Mouse (Mus musculus) heart, postnatal 0 days (tissue): ENCODE data around the gene Spats2. TPM values are rescaled to one million over a fixed set of nuclear protein-coding genes. Genes with fewer than 3 reads are reported as not detected.
"Not testable (repeated sequence)": the region's sequence is repeated elsewhere in the genome, so short reads cannot be mapped to it uniquely, and the experiment has no call there.

Experiments
- ATAC-seq: fragments of 200-750 bp; cut with Nextera tagmentation; 2 replicates; pipeline ENCODE4 v1.8.0; 2017; ENCODE audit warnings: low read depth, moderate number of reproducible peaks, moderate library complexity; ENCODE audit not compliant: insufficient read depth
- DNase-seq: peaks from one replicate; pipeline ENCODE4 v3.0.0-alpha.2; 2016; ENCODE audit warnings: low spot score
- H3K27ac ChIP-seq: fragments of 300-500 bp; sonication (generic); 2 replicates; pipeline ENCODE4 v1.5.1; 2014; ENCODE audit warnings: low read depth, mild to moderate bottlenecking
- H3K27me3 ChIP-seq: fragments of 300-500 bp; sonication (generic); 2 replicates; pipeline ENCODE4 v1.6.1; 2014; ENCODE audit warnings: low read length, mixed read lengths; ENCODE audit not compliant: control insufficient read depth, insufficient read depth
- H3K36me3 ChIP-seq: fragments of 300-500 bp; sonication (generic); replicated peaks from 2 replicates; pipeline ENCODE4 v1.6.1; 2014; ENCODE audit warnings: low read length, mixed read lengths; ENCODE audit not compliant: control insufficient read depth, insufficient read depth
- H3K4me1 ChIP-seq: fragments of 300-500 bp; sonication (generic); 2 replicates; pipeline ENCODE4 v1.6.1; 2014; ENCODE audit warnings: antibody characterized with exemption; ENCODE audit not compliant: control insufficient read depth, insufficient read depth
- H3K4me2 ChIP-seq: fragments of 300-500 bp; sonication (generic); 2 replicates; pipeline ENCODE4 v1.6.1; 2014; ENCODE audit warnings: low read depth, mild to moderate bottlenecking, low read length, moderate library complexity
- H3K4me3 ChIP-seq: fragments of 300-500 bp; sonication (generic); 2 replicates; pipeline ENCODE4 v1.5.1; 2014; ENCODE audit warnings: low read depth, low read length
- H3K9ac ChIP-seq: fragments of 300-500 bp; sonication (generic); replicated peaks from 2 replicates; pipeline ENCODE4 v1.6.1; 2014; ENCODE audit warnings: low read depth, low read length, mixed read lengths
- H3K9me3 ChIP-seq: fragments of 300-500 bp; sonication (generic); replicated peaks from 2 replicates; pipeline ENCODE4 v1.6.1; 2016; ENCODE audit warnings: low read length; ENCODE audit not compliant: control insufficient read depth
- CTCF ChIP-seq: IDR thresholded peaks from 2 replicates; pipeline ENCODE4 v1.5.1; 2016; ENCODE audit warnings: antibody characterized with exemption, control low read depth, low read depth
- EP300 ChIP-seq: IDR thresholded peaks from 2 replicates; pipeline ENCODE4 v1.6.1; 2016; ENCODE audit warnings: antibody characterized with exemption, low read depth
- WGBS: fragments of 180-500 bp; shearing (Covaris S2); extraction: QIAGEN DNeasy Blood & Tissue Kit; methylation state at CpG from one replicate; pipeline ENCODE4 v1.1.7; 2014; 5-methylcytosine and 5-hydroxymethylcytosine counted together
- polyA plus RNA-seq: library from polyadenylated mRNA; unstranded; fragments of >200 nt; fragmentation: Nextera tagmentation; extraction: Ambion mirVana; gene quantifications from 2 replicates; pipeline ENCODE4 v1.2.1, GENCODE M21; 2015
- total RNA-seq: library from RNA; depleted of rRNA; stranded (reverse); fragments of >200 nt; gene quantifications from 2 replicates; pipeline ENCODE4 v1.2.3, GENCODE M21; 2014; ENCODE audit warnings: low replicate concordance; rRNA removed

Gene Spats2
- total RNA-seq: 17.6 and 22.5 TPM in 2 replicates
- 15.0 and 16.1 TPM in 2 replicates for polyA plus RNA-seq

DNA sequence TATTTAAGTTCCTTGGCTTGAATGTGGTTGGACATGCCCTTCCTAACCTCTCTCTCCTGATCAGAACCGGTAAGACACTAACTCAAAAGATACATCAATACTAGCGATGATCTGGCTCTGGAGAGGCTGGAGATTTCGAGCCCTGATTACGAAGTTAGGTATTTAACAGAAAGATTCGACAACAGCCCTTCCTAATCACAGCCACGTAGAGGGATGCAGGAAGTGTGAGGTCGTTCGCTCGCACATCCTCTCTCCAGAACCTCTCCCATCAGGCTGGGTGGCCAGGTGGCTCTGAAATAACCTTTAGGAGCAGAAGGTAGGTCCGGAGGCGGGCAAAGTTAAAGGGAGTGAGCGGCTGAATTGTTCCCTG, at the start of gene Spats2:
TSS of gene Spats2 (plus strand) at position 206 of the 370 bp plus-strand sequence.
- Histone ChIP-seq H3K9me3 (no peaks in the 10 kb centered on the region), H3K27ac (peak within 1 kb of the TSS; percentile 94), H3K36me3 (no peaks in the 10 kb centered on the region), H3K4me1 (peaks cover 26% of the 10 kb centered on the region; the same call in 1 of the 2 replicates), H3K4me3 (peak within 1 kb of the TSS; percentile 97), H3K9ac (peak within 1 kb of the TSS; percentile 96), H3K27me3 (no peaks in the 10 kb centered on the region), H3K4me2 (peak within 1 kb of the TSS; percentile 88)
- no peak for TF ChIP-seq CTCF
- no peak for TF ChIP-seq EP300
- DNase-seq (no peak), ATAC-seq (no peak)
- WGBS: 2% methylated on average over 12 of the region's 12 CpGs

DNA sequence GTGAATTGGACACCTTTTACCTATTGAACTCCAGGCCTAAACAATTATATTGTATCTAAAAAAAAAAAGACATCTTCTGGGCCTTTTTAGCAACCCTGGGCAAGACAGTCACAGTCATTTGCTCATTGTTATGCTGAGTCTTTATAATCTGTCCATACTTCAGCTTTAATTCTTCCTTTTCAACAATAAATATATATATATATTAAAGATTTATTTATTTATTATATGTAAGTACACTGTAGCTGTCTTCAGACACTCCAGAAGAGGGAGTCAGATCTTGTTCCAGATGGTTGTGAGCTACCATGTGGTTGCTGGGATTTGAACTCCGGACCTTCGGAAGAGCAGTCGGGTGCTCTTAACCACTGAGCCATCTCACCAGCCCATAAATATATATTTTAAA, 49.7 kb upstream of the Spats2 start:
- DNase-seq, H3K9me3 ChIP-seq, H3K27me3 ChIP-seq, ATAC-seq, H3K27ac ChIP-seq: not testable (repeated sequence)
- 97% methylated on average over 3 of the region's 3 CpGs for WGBS
- Histone ChIP-seq H3K4me3 (peak overlapping the region; percentile 64; the same call in 1 of the 2 replicates), H3K4me1 (peaks cover 16% of the 10 kb centered on the region), H3K36me3 (peaks cover 14% of the 10 kb centered on the region), H3K9ac (0 out of 2 replicates have a peak overlapping the region, but pooled peaks have one; percentile 76), H3K4me2 (peak overlapping the region; percentile 90; the same call in 1 of the 2 replicates)

DNA sequence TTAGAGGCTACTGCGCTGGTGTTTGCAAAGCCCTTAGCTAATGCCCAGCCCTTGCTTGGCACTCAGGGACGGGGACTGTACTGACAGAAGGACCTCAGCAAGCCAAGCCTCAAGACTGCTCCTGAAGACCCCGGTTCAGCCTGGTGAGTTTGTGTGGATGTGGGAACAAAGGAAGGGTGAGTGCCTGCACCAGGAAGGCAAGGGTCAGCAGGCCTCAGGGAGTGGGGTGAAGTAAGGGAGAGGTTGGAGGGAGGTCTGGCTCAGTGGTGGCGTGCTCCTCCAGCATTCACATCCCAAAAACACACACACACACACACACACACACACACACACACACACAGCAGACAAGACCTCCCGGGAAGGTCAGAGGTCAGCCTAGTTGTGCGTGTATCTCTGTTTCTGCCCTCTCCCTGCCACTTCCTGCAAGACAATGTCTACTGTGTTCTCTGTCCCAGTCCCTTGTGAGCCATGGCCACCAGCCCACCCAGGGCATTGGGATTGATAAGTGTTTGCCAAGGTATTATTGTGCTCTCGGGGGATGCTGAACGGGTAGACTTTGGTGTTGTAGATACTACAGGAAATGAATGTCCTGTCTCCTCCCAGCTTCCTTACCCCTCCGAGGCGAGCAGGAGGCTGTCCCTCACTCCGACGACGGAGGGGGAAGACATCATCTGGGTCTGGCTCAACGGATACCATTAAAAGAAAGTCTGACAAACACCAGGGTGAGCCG, 47.4 kb upstream of the Spats2 start:
- no peak for ATAC-seq
- no peaks in the 10 kb centered on the region for H3K27me3 ChIP-seq
- H3K4me2 ChIP-seq: no peak overlapping the region
- DNase-seq: no peak
- H3K36me3 ChIP-seq: peaks cover 34% of the 10 kb centered on the region
- peaks cover 16% of the 10 kb centered on the region for H3K4me1 ChIP-seq
- TF ChIP-seq CTCF (no peak), EP300 (no peak)
- no peak overlapping the region for H3K27ac ChIP-seq
- H3K4me3 ChIP-seq: no peak overlapping the region
- no peak overlapping the region for H3K9ac ChIP-seq
- WGBS: 71% methylated on average over 14 of the region's 15 CpGs
- no peaks in the 10 kb centered on the region for H3K9me3 ChIP-seq

DNA sequence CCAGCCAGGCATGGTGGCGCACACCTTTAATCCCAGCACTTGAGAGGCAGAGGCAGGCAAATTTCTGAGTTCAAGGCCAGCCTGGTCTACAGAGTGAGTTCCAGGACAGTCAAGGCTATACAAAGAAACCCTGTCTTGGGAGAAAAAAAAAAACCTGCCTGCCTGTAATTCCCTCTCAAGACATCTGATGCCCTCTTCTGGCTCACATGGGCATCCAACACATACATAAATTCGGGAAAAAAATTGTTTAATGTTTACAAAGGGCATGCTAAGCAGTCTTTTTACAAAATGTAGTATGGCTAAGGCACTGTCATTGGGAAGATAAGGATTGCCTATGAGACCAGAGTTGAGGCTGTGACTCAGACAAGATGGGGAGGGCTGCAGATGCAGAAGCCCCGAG, 45.9 kb upstream of the Spats2 start:
- peaks cover 13% of the 10 kb centered on the region for H3K27me3 ChIP-seq
- peaks cover 10% of the 10 kb centered on the region for H3K4me1 ChIP-seq
- no peaks in the 10 kb centered on the region for H3K9me3 ChIP-seq
- no peak overlapping the region for H3K4me2 ChIP-seq
- peaks cover 34% of the 10 kb centered on the region for H3K36me3 ChIP-seq
- H3K27ac ChIP-seq: no peak overlapping the region
- H3K4me3 ChIP-seq: no peak overlapping the region
- no peak for ATAC-seq
- H3K9ac ChIP-seq: no peak overlapping the region
- TF ChIP-seq CTCF: no peak
- no peak for TF ChIP-seq EP300
- no peak for DNase-seq
- 79% methylated on average over 3 of the region's 3 CpGs for WGBS

GRCm38 (mm10) chr15:99082322-99082721, 43.4 kb upstream of the Spats2 start:
- peaks cover 34% of the 10 kb centered on the region for H3K36me3 ChIP-seq
- DNase-seq: no peak
- ATAC-seq: no peak
- no peaks in the 10 kb centered on the region for H3K4me1 ChIP-seq
- H3K27ac ChIP-seq: no peak overlapping the region
- peaks cover 38% of the 10 kb centered on the region for H3K27me3 ChIP-seq
- TF ChIP-seq CTCF (no peak), EP300 (no peak)
- WGBS: 95% methylated on average over 12 of the region's 12 CpGs
- H3K4me3 ChIP-seq: no peak overlapping the region
- H3K4me2 ChIP-seq: no peak overlapping the region
- no peaks in the 10 kb centered on the region for H3K9me3 ChIP-seq
- H3K9ac ChIP-seq: no peak overlapping the region

- peaks cover 43% of the 10 kb centered on the region for H3K27me3 ChIP-seq
- 91% methylated on average over 16 of the region's 16 CpGs for WGBS
- ATAC-seq: no peak
Measured at GRCm38 (mm10) chr15:99082840-99083239, 42.9 kb upstream of the Spats2 start.

More at GRCm38 (mm10) chr15:99082840-99083239, 42.9 kb upstream of the Spats2 start:
- H3K4me1 ChIP-seq: no peaks in the 10 kb centered on the region
- H3K9me3 ChIP-seq: no peaks in the 10 kb centered on the region
- H3K4me3 ChIP-seq: no peak overlapping the region
- TF ChIP-seq CTCF: no peak
- TF ChIP-seq EP300: no peak
- H3K4me2 ChIP-seq: no peak overlapping the region
- no peak for DNase-seq
- H3K9ac ChIP-seq: no peak overlapping the region
- H3K36me3 ChIP-seq: peaks cover 34% of the 10 kb centered on the region
- no peak overlapping the region for H3K27ac ChIP-seq
